Mouse (Mus musculus) forebrain, embryonic 11.5 days (tissue): ENCODE data around the gene Aldh16a1. TPM values are rescaled to one million over a fixed set of nuclear protein-coding genes. Genes with fewer than 3 reads are reported as not detected.
"Not testable (repeated sequence)": the region's sequence is repeated elsewhere in the genome, so short reads cannot be mapped to it uniquely, and the experiment has no call there.

ENCODE experiments used
- ATAC-seq: fragments of 200-750 bp; cut with Nextera tagmentation; replicated peaks from 2 replicates; pipeline ENCODE4 v1.8.0; 2017; ENCODE audit warnings: moderate TSS enrichment; ENCODE audit not compliant: low FRiP score
- DNase-seq: peaks from one replicate; pipeline ENCODE4 v3.0.0-alpha.2; 2017; ENCODE audit warnings: low spot score
- H3K27ac ChIP-seq: fragments of 300-500 bp; sonication (generic); 2 replicates; pipeline ENCODE4 v1.5.1; 2014; ENCODE audit warnings: low read depth, low read length
- H3K27me3 ChIP-seq: fragments of 300-500 bp; sonication (generic); 2 replicates; pipeline ENCODE4 v1.6.1; 2014; ENCODE audit warnings: mild to moderate bottlenecking, low read length, mixed read lengths; ENCODE audit not compliant: control insufficient read depth, insufficient read depth
- H3K36me3 ChIP-seq: fragments of 300-500 bp; sonication (generic); 2 replicates; pipeline ENCODE4 v1.6.1; 2014; ENCODE audit warnings: mild to moderate bottlenecking, low read length, moderate library complexity, mixed read lengths; ENCODE audit not compliant: control insufficient read depth, insufficient read depth
- H3K4me1 ChIP-seq: fragments of 300-500 bp; sonication (generic); replicated peaks from 2 replicates; pipeline ENCODE4 v1.6.1; 2014; ENCODE audit warnings: low read length, mixed read lengths; ENCODE audit not compliant: control insufficient read depth, insufficient read depth
- H3K4me2 ChIP-seq: fragments of 300-500 bp; sonication (generic); 2 replicates; pipeline ENCODE4 v1.6.1; 2014; ENCODE audit warnings: low read depth, mild to moderate bottlenecking, low read length, moderate library complexity, mixed read lengths; ENCODE audit not compliant: severe bottlenecking
- H3K4me3 ChIP-seq: fragments of 300-500 bp; sonication (generic); 2 replicates; pipeline ENCODE4 v1.5.1; 2014; ENCODE audit warnings: low read depth, low read length
- H3K9ac ChIP-seq: fragments of 300-500 bp; sonication (generic); 2 replicates; pipeline ENCODE4 v1.6.1; 2014; ENCODE audit warnings: low read length
- H3K9me3 ChIP-seq: fragments of 300-500 bp; sonication (generic); 2 replicates; pipeline ENCODE4 v1.6.1; 2016; ENCODE audit warnings: low read length, mixed read lengths; ENCODE audit not compliant: control insufficient read depth
- WGBS: fragments of 180-500 bp; shearing (Covaris S2); extraction: QIAGEN DNeasy Blood & Tissue Kit; methylation state at CpG from one replicate; pipeline ENCODE4 v1.1.7; 2014; 5-methylcytosine and 5-hydroxymethylcytosine counted together
- polyA plus RNA-seq: library from polyadenylated mRNA; unstranded; fragments of >200 nt; fragmentation: Nextera tagmentation; extraction: Ambion mirVana; gene quantifications from 2 replicates; pipeline ENCODE4 v1.2.1, GENCODE M21; 2014

Gene Aldh16a1
- polyA plus RNA-seq, 1 experiment from 2014 or later, result 44.0 TPM

GRCm38 (mm10) chr7:45097479-45097878 lies 56.9 kb downstream of the Aldh16a1 start:
- WGBS, result 61% methylated on average over 6 of the region's 6 CpGs
- no peaks in the 10 kb centered on the region for H3K27me3 ChIP-seq
- H3K4me3 ChIP-seq, result no peak overlapping the region
- H3K4me1 ChIP-seq, result no peaks in the 10 kb centered on the region
- DNase-seq (no peak), ATAC-seq (no peak)
- H3K4me2 ChIP-seq, result no peak overlapping the region
- H3K9ac ChIP-seq, result no peak overlapping the region
- H3K9me3 ChIP-seq, result no peaks in the 10 kb centered on the region
- no peaks in the 10 kb centered on the region for H3K36me3 ChIP-seq
- H3K27ac ChIP-seq, result no peak overlapping the region

DNA sequence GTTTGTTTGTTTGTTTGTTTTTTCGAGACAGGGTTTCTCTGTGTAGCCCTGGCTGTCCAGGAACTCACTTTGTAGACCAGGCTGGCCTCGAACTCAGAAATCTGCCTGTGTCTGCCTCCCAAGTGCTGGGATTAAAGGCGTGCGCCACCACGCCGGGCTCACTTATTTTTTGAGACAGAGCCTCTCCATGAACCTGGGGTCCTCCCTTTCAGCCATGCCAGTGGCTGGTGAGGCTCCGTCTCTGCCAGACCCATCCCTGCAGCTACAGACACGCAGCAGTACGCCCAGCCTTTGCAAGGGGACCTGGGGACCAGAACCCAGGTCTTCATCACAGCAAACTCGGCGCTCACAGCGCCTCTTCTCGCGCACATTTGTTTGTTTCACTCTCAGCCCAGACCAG lies 58.4 kb downstream of the Aldh16a1 start:
- ATAC-seq, H3K9me3 ChIP-seq, DNase-seq, H3K4me3 ChIP-seq, H3K4me2 ChIP-seq, H3K9ac ChIP-seq, H3K27ac ChIP-seq, H3K27me3 ChIP-seq, H3K36me3 ChIP-seq, H3K4me1 ChIP-seq: not testable (repeated sequence)
- WGBS, result 94% methylated on average over 14 of the region's 14 CpGs

DNA sequence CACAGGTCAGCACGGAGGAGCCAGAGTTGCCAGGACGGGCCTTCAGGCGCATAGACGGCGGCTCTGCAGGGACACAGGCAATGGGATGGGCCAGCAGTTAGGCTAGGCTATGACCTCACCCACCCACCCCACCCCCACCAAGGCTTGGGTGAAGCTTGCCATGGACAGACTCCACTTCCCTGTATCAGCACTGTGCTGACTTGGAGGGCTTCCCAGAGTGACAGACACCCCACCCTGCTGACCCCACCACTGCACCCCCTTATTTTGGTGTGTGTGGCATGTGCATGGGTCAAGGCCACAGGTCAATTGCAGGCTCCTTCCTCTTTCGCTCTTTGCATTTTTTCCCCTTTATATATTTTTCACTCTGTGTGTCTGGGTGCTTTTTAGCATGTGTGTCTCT lies 59.0 kb downstream of the Aldh16a1 start:
- Histone ChIP-seq H3K27me3 (no peaks in the 10 kb centered on the region), H3K9me3 (no peaks in the 10 kb centered on the region), H3K27ac (no peak overlapping the region), H3K36me3 (no peaks in the 10 kb centered on the region), H3K4me2 (no peak overlapping the region), H3K9ac (no peak overlapping the region), H3K4me1 (peaks cover 3% of the 10 kb centered on the region; the same call in 1 of the 2 replicates), H3K4me3 (no peak overlapping the region)
- 86% methylated on average over 6 of the region's 6 CpGs for WGBS
- ATAC-seq (no peak), DNase-seq (no peak)

- 75% methylated on average over 7 of the region's 7 CpGs for WGBS
- Histone ChIP-seq H3K4me3 (no peak overlapping the region), H3K4me2 (no peak overlapping the region), H3K9ac (no peak overlapping the region), H3K27ac (no peak overlapping the region), H3K27me3 (no peaks in the 10 kb centered on the region), H3K4me1 (peaks cover 3% of the 10 kb centered on the region; the same call in 1 of the 2 replicates), H3K36me3 (no peaks in the 10 kb centered on the region), H3K9me3 (no peaks in the 10 kb centered on the region)
- ATAC-seq (no peak), DNase-seq (no peak)
Measured at GRCm38 (mm10) chr7:45094121-45094520, 60.3 kb downstream of the Aldh16a1 start.

DNA sequence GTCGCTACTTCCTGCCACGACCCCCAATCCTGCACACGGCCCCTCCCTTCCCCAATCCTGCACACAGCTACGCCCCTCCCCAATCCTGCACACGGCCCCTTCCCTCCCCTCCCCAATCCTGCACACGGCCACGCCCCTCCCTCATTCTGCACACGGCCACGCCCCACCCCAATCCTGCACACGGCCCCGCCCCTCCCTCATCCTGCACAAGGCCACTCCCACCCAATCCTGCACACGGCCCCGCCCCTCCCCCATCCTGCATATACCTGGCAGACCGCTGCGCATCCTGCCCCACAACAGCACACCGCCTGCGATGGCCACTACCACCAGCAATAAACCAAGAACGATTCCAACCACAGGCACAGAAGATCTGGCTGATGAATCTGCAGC lies 60.9 kb downstream of the Aldh16a1 start:
- DNase-seq, result peak; percentile 68
- H3K27ac ChIP-seq, result no peak overlapping the region

DNA sequence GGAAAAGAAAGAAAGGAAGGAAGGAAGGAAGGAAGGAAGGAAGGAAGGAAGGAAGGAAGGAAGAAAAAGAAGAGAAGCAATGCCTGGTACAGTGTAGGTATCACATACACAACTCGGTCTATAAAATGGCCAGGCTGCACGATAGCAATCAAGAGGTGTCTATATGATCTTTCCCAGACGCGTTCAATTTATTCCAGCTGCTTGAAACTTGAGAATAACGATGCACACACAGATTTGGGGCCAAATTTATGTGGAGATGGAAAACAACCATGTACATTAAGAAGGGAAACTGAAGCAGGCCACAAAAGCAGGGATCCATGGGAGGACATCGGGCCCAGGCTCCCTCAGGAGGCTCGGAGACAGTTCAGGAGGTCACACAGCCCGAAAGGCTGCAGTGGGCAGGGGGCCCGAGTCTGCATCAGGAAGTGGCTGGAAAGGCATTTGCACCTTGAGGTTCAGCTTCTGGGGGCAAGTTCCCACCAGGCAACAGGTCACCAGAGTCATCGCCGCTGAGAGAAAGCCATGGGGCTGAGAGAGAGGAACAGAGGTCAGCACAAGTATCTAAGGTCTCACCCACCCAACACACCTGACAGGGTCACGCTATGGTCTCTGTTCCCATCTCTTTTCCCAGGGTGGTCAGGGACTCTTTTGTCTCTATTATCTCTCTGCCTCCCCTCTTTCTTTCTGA lies 61.4 kb downstream of the Aldh16a1 start:
- DNase-seq (no peak), ATAC-seq (no peak)
- no peak overlapping the region for H3K9ac ChIP-seq
- H3K27me3 ChIP-seq, result no peaks in the 10 kb centered on the region
- H3K4me2 ChIP-seq, result no peak overlapping the region
- H3K4me3 ChIP-seq, result no peak overlapping the region
- no peaks in the 10 kb centered on the region for H3K9me3 ChIP-seq
- peaks cover 3% of the 10 kb centered on the region; the same call in 1 of the 2 replicates for H3K4me1 ChIP-seq
- no peak overlapping the region for H3K27ac ChIP-seq
- H3K36me3 ChIP-seq, result no peaks in the 10 kb centered on the region
- 60% methylated on average over 12 of the region's 12 CpGs for WGBS

More for the DNA sequence above, 60.9 kb downstream of the Aldh16a1 start:
- Histone ChIP-seq H3K4me2 (no peak overlapping the region), H3K27me3 (no peaks in the 10 kb centered on the region), H3K4me3 (no peak overlapping the region), H3K9me3 (no peaks in the 10 kb centered on the region), H3K36me3 (no peaks in the 10 kb centered on the region), H3K9ac (no peak overlapping the region), H3K4me1 (peaks cover 3% of the 10 kb centered on the region; the same call in 1 of the 2 replicates)
- WGBS, result 29% methylated on average over 18 of the region's 18 CpGs
- no peak for ATAC-seq

GRCm38 (mm10) chr7:45092048-45092447 lies 62.3 kb downstream of the Aldh16a1 start, which contains the start of gene Rcn3:
Gene Rcn3, minus strand, starts transcription at chr7:45092221.
- H3K27ac ChIP-seq, result no peak within 1 kb of the TSS
- ATAC-seq (peak; percentile 95), DNase-seq (peak; percentile 94)
- H3K9me3 ChIP-seq, result no peaks in the 10 kb centered on the region
- H3K4me2 ChIP-seq, result peak within 1 kb of the TSS; percentile 64
- H3K4me3 ChIP-seq, result peak within 1 kb of the TSS; percentile 46
- H3K9ac ChIP-seq, result peak within 1 kb of the TSS; percentile 58
- peaks cover 3% of the 10 kb centered on the region; the same call in 1 of the 2 replicates for H3K4me1 ChIP-seq
- no peaks in the 10 kb centered on the region for H3K27me3 ChIP-seq
- WGBS, result under 1% methylated on average over 16 of the region's 16 CpGs
- H3K36me3 ChIP-seq, result no peaks in the 10 kb centered on the region

GRCm38 (mm10) chr7:45091001-45091990 lies 63.1 kb downstream of the Aldh16a1 start:
- Histone ChIP-seq H3K4me2 (peak overlapping the region; percentile 64), H3K4me3 (peak overlapping the region; percentile 46), H3K9me3 (no peaks in the 10 kb centered on the region), H3K27ac (no peak overlapping the region), H3K4me1 (peaks cover 3% of the 10 kb centered on the region; the same call in 1 of the 2 replicates), H3K27me3 (no peaks in the 10 kb centered on the region), H3K36me3 (peaks cover 5% of the 10 kb centered on the region; the same call in 1 of the 2 replicates), H3K9ac (peak overlapping the region; percentile 58)
- 16% methylated on average over 35 of the region's 35 CpGs for WGBS
- DNase-seq, result peak; percentile 65
- ATAC-seq, result peak; percentile 44; the same call in 1 of the 2 replicates
